Mouse (Mus musculus) spleen, adult 2 months (tissue): ENCODE data around the gene Nudt8. TPM values are rescaled to one million over a fixed set of nuclear protein-coding genes. Genes with fewer than 3 reads are reported as not detected.
"Not testable (repeated sequence)": the region's sequence is repeated elsewhere in the genome, so short reads cannot be mapped to it uniquely, and the experiment has no call there.

Experiments used
- DNase-seq, 2 experiments: peaks; one replicate each; pipeline versions ENCODE4 v3.0.0 to v3.0.0-alpha.2; 2012 to 2021; ENCODE audit warnings: low spot score in 2 of 2, low read depth in 1 of 2
- H3K27ac ChIP-seq: fragments of 200-500 bp; 2 replicates; pipeline ENCODE4 v1.5.1; 2012; ENCODE audit warnings: low read length, inconsistent platforms; ENCODE audit not compliant: insufficient read depth
- H3K27me3 ChIP-seq: fragments of 200-500 bp; 2 replicates; pipeline ENCODE4 v1.6.1; 2012; ENCODE audit warnings: mild to moderate bottlenecking, moderate library complexity, low read length, inconsistent platforms; ENCODE audit not compliant: control insufficient read depth, insufficient read depth
- H3K36me3 ChIP-seq: fragments of 200-500 bp; 2 replicates; pipeline ENCODE4 v1.6.1; 2012; ENCODE audit warnings: mild to moderate bottlenecking, low read length, inconsistent platforms; ENCODE audit not compliant: control insufficient read depth, insufficient read depth
- H3K4me1 ChIP-seq: fragments of 200-500 bp; 2 replicates; pipeline ENCODE4 v1.6.1; 2011; ENCODE audit warnings: inconsistent platforms; ENCODE audit not compliant: control insufficient read depth, insufficient read depth, insufficient read length
- H3K4me3 ChIP-seq: fragments of 200-500 bp; 2 replicates; pipeline ENCODE4 v1.5.1; 2011; ENCODE audit warnings: mild to moderate bottlenecking, inconsistent platforms; ENCODE audit not compliant: insufficient read depth, insufficient read length; ENCODE audit errors: extremely low read depth
- CTCF ChIP-seq: fragments of 200-500 bp; IDR thresholded peaks from 2 replicates; pipeline ENCODE4 v1.5.1; 2011; ENCODE audit warnings: mild to moderate bottlenecking, inconsistent platforms; ENCODE audit not compliant: insufficient read depth, insufficient read length, insufficient replicate concordance; ENCODE audit errors: extremely low read depth
- POLR2A ChIP-seq: fragments of 200-500 bp; IDR thresholded peaks from 2 replicates; pipeline ENCODE4 v1.6.1; 2011; ENCODE audit warnings: low read depth, low read length, inconsistent platforms
- WGBS: fragments of 180-500 bp; shearing (Covaris S2); methylation state at CpG from one replicate; pipeline ENCODE4 v1.1.7; 2018; 5-methylcytosine and 5-hydroxymethylcytosine counted together
- polyA plus RNA-seq: library from polyadenylated mRNA; depleted of rRNA; stranded (reverse); fragments of >200 nt; gene quantifications from 2 replicates; pipeline ENCODE4 v1.2.3, GENCODE M21; 2012

Gene Nudt8
- polyA plus RNA-seq, 1 experiment: 18.5 TPM

DNA sequence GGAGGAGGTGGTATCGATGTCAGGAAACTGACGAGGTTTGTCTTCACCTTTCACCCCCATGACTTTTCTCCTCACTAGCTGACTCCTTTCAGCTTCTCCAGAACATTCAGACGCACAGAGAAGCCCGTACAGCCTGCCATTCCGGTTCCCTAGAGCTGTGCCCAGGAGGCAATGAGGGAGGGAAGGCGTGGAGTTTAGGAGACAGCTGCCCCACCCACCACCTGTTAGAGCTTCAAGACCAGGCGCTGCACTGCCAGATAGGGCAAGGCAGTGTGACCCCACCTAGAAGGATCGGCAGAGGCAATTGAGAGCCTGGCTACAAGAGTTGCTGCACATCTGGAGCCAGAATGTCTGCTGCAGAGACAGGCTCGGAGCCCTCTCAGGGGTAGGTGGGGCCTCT is 28.2 kb upstream of the Nudt8 start, which contains the start of gene Aldh3b2:
TSS of gene Aldh3b2 (plus strand) at position 100 of the 400 bp plus-strand sequence.
- H3K4me1 ChIP-seq: no peaks in the 10 kb centered on the region
- no peak for DNase-seq
- no peaks in the 10 kb centered on the region for H3K27me3 ChIP-seq
- no peak within 1 kb of the TSS for H3K27ac ChIP-seq
- no peaks in the 10 kb centered on the region for H3K36me3 ChIP-seq
- 70% methylated on average over 9 of the region's 9 CpGs for WGBS
- TF ChIP-seq POLR2A (no peak), CTCF (no peak)
- H3K4me3 ChIP-seq: no peak within 1 kb of the TSS

GRCm38 (mm10) chr19:3974608-3975007 is 25.8 kb upstream of the Nudt8 start:
- not testable (repeated sequence) for DNase-seq, H3K4me1 ChIP-seq, H3K27ac ChIP-seq, H3K4me3 ChIP-seq, H3K36me3 ChIP-seq, H3K27me3 ChIP-seq
- WGBS: 93% methylated on average over 6 of the region's 6 CpGs

DNA sequence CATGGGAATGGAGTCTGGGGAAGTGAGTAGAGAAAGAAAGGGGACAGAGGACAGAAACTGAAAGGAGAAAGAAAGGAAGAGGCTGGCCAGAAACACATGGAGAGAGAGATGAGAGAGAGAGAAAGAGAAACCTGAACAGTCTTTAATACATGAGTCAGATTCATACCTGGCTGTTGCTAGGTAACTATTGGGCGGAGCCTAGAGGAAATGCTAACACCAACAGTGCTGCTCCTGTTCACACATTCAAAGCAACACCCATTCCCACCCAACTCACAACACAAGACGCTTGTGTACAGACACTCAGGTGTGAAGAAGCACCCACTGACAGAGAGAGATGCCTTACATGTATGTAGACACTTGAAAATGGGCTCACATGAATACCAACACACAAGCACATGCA is 24.5 kb upstream of the Nudt8 start:
- WGBS: 76% methylated on average over 2 of the region's 2 CpGs
- DNase-seq: no peak
- no peak overlapping the region for H3K4me3 ChIP-seq
- no peaks in the 10 kb centered on the region for H3K27me3 ChIP-seq
- no peaks in the 10 kb centered on the region for H3K4me1 ChIP-seq
- H3K27ac ChIP-seq: no peak overlapping the region
- no peaks in the 10 kb centered on the region for H3K36me3 ChIP-seq
- TF ChIP-seq CTCF (no peak), POLR2A (no peak)

DNA sequence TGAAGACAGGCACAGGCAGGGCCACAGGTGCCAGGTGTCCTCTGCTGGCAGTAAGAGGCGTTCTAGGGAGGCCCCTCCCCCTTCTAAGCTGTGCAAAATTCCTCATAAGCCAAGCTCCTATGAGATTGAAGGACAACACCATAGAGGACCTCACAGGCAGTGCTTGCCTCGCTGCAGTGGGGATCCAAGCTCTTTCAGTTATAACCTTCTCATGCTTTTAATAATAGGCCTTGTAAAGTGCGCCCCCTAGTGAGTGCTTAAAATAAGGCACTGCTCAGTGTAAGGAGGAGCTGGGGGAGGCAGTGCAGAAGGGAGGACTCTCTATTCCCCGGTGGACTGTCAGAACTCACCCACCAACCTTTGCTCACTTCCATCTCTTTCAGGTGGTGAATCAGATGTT is 20.1 kb upstream of the Nudt8 start:
- Histone ChIP-seq H3K27me3 (no peaks in the 10 kb centered on the region), H3K36me3 (no peaks in the 10 kb centered on the region), H3K27ac (no peak overlapping the region), H3K4me1 (no peaks in the 10 kb centered on the region), H3K4me3 (no peak overlapping the region)
- no peak for TF ChIP-seq POLR2A
- TF ChIP-seq CTCF: peak; percentile 60; the same call in 1 of the 2 replicates
- DNase-seq: peak; percentile 65 to 73
- 13% methylated on average over 4 of the region's 4 CpGs for WGBS

GRCm38 (mm10) chr19:3980917-3981316 is 19.5 kb upstream of the Nudt8 start:
- Histone ChIP-seq H3K4me3 (no peak overlapping the region), H3K36me3 (no peaks in the 10 kb centered on the region), H3K27ac (no peak overlapping the region), H3K27me3 (no peaks in the 10 kb centered on the region), H3K4me1 (no peaks in the 10 kb centered on the region)
- 88% methylated on average over 9 of the region's 9 CpGs for WGBS
- DNase-seq: no peak
- TF ChIP-seq CTCF (no peak), POLR2A (no peak)

DNA sequence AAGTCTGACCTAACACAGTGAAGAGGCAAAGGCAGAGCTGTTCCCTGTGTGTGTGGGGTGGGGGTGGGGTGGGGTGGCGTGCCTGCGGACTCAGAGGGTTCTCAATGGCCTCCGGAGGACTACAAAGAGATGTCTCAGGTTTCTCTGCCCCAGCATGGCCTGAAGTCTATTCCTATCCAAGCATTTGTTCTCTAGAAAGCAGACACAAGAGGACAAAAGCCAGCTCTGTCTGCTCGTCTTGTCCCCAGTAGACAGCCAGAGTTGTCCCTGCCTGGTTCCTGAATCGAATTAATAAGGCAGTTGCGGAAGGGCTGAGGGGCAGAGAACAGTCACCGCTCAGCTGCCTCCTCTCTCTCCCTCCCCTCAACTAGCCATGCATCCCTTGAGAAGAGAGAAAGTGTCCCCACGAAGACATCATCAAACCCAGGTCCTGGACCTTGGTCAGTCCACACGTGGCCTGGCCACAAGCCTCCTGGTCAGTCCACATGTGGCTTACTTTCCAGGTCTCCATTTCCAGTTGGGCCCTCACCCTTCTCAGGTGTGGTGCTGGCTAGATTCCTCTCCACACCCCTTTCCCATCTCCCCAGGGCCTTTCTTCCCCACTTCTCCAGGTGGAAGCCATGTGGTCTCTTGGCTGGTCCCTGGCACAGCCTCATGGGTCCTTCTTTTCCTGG is 16.7 kb upstream of the Nudt8 start:
- no peak overlapping the region for H3K27ac ChIP-seq
- H3K4me1 ChIP-seq: no peaks in the 10 kb centered on the region

DNA sequence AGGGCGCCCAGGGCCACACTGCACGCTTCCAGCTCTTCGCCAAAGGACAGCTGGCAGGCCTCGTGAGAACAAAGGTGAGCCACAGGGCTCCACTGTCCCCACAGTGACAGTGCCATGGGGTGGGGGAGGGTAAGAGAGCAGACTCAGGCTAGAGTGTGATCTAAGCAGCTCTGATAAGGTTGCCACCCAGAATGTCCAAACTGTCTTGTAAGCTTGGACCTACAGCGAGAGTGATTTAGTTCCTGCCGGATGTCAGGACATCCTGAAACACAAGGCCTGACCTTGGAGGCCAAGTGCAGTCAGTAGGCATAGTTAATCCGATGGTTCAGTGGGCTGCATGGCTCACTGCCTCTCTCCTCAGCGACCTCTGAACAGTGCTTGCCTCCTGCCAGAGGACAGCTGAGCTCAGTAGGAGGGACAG is 15.1 kb upstream of the Nudt8 start:
- no peak overlapping the region for H3K4me3 ChIP-seq
- H3K27me3 ChIP-seq: no peaks in the 10 kb centered on the region
- no peaks in the 10 kb centered on the region for H3K4me1 ChIP-seq
- WGBS: 29% methylated on average over 8 of the region's 8 CpGs
- no peak overlapping the region for H3K27ac ChIP-seq
- no peak for DNase-seq
- TF ChIP-seq POLR2A (no peak), CTCF (no peak)
- H3K36me3 ChIP-seq: no peaks in the 10 kb centered on the region

More for the DNA sequence above, 16.7 kb upstream of the Nudt8 start:
- WGBS: 89% methylated on average over 9 of the region's 9 CpGs
- Histone ChIP-seq H3K27me3 (no peaks in the 10 kb centered on the region), H3K36me3 (no peaks in the 10 kb centered on the region), H3K4me3 (no peak overlapping the region)
- TF ChIP-seq POLR2A: no peak
- TF ChIP-seq CTCF: no peak
- no peak for DNase-seq
